Mouse (Mus musculus): ENCODE results near the gene Nyap2. TPM values are rescaled to one million over a fixed set of nuclear protein-coding genes. Genes with fewer than 3 reads are reported as not detected.

The Nyap2 gene
- total and polyA plus RNA-seq, 2 experiments from 2014 or later = 10.5 to 40.2 TPM

DNA sequence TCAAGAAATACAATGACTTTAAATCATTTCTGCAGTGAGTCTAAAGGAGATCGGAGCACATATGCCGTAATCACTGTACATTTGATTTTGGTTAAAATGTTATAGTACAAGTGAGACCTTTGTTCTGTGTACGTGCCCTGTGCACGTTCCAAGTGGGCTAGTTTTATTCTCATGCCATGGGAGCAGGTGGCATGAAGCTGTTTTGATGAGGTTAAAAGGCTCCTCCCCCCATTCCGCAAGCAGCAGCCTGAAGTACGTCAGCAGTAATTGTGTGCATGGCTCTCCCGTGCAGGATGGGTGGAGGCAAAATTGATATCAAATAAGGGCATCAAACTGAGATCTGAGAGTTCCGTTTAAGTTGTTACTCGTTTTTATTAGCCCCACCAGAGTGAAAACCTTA lies 491 bp upstream of the Nyap2 start:
- H3K27ac ChIP-seq (ENCODE audit: low read depth, low read length) = peak overlapping the region; percentile 95
- H3K36me3 ChIP-seq (ENCODE audit: insufficient read depth, low read length) = no peaks in the 10 kb centered on the region
- peak overlapping the region; percentile 61 for H3K4me2 ChIP-seq (ENCODE audit: low read depth, low read length, poor library complexity, severe bottlenecking)
- peaks cover 3% of the 10 kb centered on the region; the same call in 1 of the 2 replicates for H3K4me1 ChIP-seq (ENCODE audit: insufficient read depth, low read length)
- peak overlapping the region; percentile 83 for H3K9ac ChIP-seq (replicated peaks; ENCODE audit: low read length, poor library complexity, severe bottlenecking)
- no peak for TF ChIP-seq CTCF (IDR thresholded peaks at IDR 0.05)
- 23% methylated on average over 9 of the region's 9 CpGs for whole genome bisulfite sequencing
- no peaks in the 10 kb centered on the region for H3K9me3 ChIP-seq (ENCODE audit: low read length)
- peak overlapping the region; percentile 55 for H3K4me3 ChIP-seq (ENCODE audit: low read depth, low read length)
- H3K27me3 ChIP-seq (ENCODE audit: insufficient read depth, low read length) = no peaks in the 10 kb centered on the region
- ATAC-seq (ENCODE audit: low FRiP score) (peak; percentile 89), DNase-seq (ENCODE audit: low spot score) (peak; percentile 82)

DNA sequence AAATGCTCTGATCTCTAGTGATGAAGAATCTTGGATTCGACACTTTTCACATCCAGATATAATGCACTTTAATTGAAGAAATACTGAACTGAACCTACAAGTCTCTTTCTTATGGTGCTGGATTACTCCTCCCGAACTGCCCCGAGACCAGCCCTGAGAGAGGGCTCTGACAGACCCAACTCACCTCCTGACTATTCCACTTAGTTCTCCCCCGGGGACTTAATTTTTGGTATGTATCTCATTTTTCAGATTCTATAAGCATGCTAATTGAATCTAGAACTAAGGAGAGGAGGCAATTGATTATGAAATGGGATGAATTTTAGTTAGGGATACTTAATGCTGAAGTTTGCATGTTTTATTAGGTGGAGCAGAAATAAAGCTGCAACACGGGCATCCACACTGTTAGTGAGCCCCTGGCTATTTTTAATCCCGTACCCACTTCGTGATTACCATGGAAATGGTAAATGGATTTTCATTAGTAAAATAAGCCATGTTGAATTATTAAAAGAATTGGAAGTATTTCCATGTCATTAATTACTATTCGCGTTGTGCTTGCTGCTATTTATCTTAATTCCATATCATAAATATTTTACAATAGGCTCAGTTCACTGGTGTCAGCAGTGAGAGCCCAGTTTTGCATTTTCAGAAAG lies 1.0 kb downstream of the Nyap2 start:
- H3K36me3 ChIP-seq (ENCODE audit: insufficient read depth, low read length) = no peaks in the 10 kb centered on the region

DNA sequence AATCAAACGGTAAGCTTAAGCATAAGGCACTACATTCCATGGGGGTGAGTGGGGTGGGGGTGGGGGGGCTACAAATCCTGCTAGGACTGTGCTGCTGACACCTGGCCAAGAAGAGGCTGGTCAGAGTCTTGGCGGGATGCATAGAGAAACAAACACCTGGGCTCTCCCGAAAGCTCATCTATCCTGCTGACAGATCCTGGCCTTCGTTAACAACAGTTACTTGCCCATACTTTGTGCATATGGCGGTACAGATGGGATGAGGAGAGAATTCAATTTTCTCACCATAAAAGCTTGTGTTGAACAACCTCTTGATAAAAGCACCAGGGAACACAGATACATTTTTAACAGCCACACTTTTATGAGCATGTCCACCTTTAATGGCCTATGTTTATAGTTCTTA lies 10.7 kb downstream of the Nyap2 start:
- H3K4me2 ChIP-seq (ENCODE audit: low read depth, low read length, poor library complexity, severe bottlenecking) = no peak overlapping the region
- no peaks in the 10 kb centered on the region for H3K36me3 ChIP-seq (ENCODE audit: insufficient read depth, low read length)
- TF ChIP-seq CTCF (IDR thresholded peaks at IDR 0.05) = no peak
- H3K9me3 ChIP-seq (ENCODE audit: low read length) = no peaks in the 10 kb centered on the region
- no peak for DNase-seq (ENCODE audit: low spot score)
- no peak for ATAC-seq (ENCODE audit: low FRiP score)
- 88% methylated on average over 5 of the region's 5 CpGs for WGBS
- no peaks in the 10 kb centered on the region for H3K4me1 ChIP-seq (ENCODE audit: insufficient read depth, low read length)
- no peaks in the 10 kb centered on the region for H3K27me3 ChIP-seq (ENCODE audit: insufficient read depth, low read length)
- no peak overlapping the region for H3K27ac ChIP-seq (ENCODE audit: low read depth, low read length)
- no peak overlapping the region for H3K9ac ChIP-seq (replicated peaks; ENCODE audit: low read length, poor library complexity, severe bottlenecking)
- no peak overlapping the region for H3K4me3 ChIP-seq (ENCODE audit: low read depth, low read length)

More for the DNA sequence above, 1.0 kb downstream of the Nyap2 start:
- DNase-seq (ENCODE audit: low spot score) (no peak), ATAC-seq (ENCODE audit: low FRiP score) (0 out of 2 replicates have a peak, but pooled peaks have one; percentile 25)
- Histone ChIP-seq H3K27ac (ENCODE audit: low read depth, low read length) (peak overlapping the region; percentile 95), H3K9ac (replicated peaks; ENCODE audit: low read length, poor library complexity, severe bottlenecking) (peak overlapping the region; percentile 83), H3K4me3 (ENCODE audit: low read depth, low read length) (peak overlapping the region; percentile 55), H3K27me3 (ENCODE audit: insufficient read depth, low read length) (no peaks in the 10 kb centered on the region), H3K4me2 (ENCODE audit: low read depth, low read length, poor library complexity, severe bottlenecking) (peak overlapping the region; percentile 61), H3K4me1 (ENCODE audit: insufficient read depth, low read length) (peaks cover 3% of the 10 kb centered on the region; the same call in 1 of the 2 replicates), H3K9me3 (ENCODE audit: low read length) (no peaks in the 10 kb centered on the region)
- WGBS = 24% methylated on average over 9 of the region's 9 CpGs
- no peak for TF ChIP-seq CTCF (IDR thresholded peaks at IDR 0.05)

DNA sequence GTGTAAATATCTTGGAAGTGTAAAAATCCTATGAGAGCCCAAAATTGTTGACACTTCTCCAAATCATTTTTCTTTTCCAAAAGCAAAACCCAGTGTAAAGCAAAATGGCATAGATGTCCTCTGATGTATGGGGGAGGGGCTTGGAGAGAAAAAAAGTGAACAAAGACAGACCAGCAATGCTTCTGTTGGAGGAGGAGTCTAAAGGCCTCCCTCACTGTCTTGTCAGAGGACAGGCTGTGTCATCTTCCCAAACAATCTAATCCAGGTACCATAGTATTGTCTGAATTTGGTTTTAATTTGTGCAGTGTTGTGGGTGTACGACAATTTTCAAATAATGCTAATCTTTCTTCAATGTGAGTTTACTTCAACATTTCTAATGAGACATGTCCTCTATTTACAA lies 13.7 kb downstream of the Nyap2 start:
- DNase-seq (ENCODE audit: low spot score) = no peak
- Histone ChIP-seq H3K27me3 (ENCODE audit: insufficient read depth, low read length) (no peaks in the 10 kb centered on the region), H3K9me3 (ENCODE audit: low read length) (no peaks in the 10 kb centered on the region), H3K4me2 (ENCODE audit: low read depth, low read length, poor library complexity, severe bottlenecking) (no peak overlapping the region), H3K36me3 (ENCODE audit: insufficient read depth, low read length) (no peaks in the 10 kb centered on the region), H3K9ac (replicated peaks; ENCODE audit: low read length, poor library complexity, severe bottlenecking) (no peak overlapping the region), H3K4me1 (ENCODE audit: insufficient read depth, low read length) (no peaks in the 10 kb centered on the region), H3K4me3 (ENCODE audit: low read depth, low read length) (no peak overlapping the region), H3K27ac (ENCODE audit: low read depth, low read length) (no peak overlapping the region)
- no peak for ATAC-seq (ENCODE audit: low FRiP score)
- WGBS = 79% methylated on average over 1 of the region's 1 CpGs
- TF ChIP-seq CTCF (IDR thresholded peaks at IDR 0.05) = no peak

DNA sequence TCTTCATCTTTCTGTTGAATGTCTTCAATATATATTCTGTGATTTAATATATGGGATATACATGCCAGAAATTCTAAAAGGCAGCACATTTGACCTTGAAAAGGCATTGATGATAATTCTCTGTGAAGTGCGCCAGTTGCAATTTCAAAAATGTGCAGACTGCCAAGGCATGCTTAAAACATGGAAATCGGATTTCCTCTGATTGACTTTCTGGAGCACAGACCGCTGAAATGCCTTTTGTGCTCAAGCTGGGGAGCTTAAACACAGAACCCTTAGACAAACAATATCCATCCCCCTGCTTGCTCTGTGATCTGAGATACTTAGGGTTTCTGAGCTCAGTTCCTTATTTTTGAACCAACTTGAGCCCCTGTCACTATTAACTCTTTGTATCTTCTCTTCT lies 14.2 kb downstream of the Nyap2 start:
- 31% methylated on average over 3 of the region's 3 CpGs for WGBS
- no peak for ATAC-seq (ENCODE audit: low FRiP score)
- Histone ChIP-seq H3K27ac (ENCODE audit: low read depth, low read length) (no peak overlapping the region), H3K27me3 (ENCODE audit: insufficient read depth, low read length) (no peaks in the 10 kb centered on the region), H3K4me3 (ENCODE audit: low read depth, low read length) (no peak overlapping the region), H3K36me3 (ENCODE audit: insufficient read depth, low read length) (no peaks in the 10 kb centered on the region), H3K9ac (replicated peaks; ENCODE audit: low read length, poor library complexity, severe bottlenecking) (no peak overlapping the region), H3K4me1 (ENCODE audit: insufficient read depth, low read length) (no peaks in the 10 kb centered on the region), H3K9me3 (ENCODE audit: low read length) (no peaks in the 10 kb centered on the region), H3K4me2 (ENCODE audit: low read depth, low read length, poor library complexity, severe bottlenecking) (no peak overlapping the region)
- TF ChIP-seq CTCF (IDR thresholded peaks at IDR 0.05) = no peak
- peak; percentile 51 for DNase-seq (ENCODE audit: low spot score)

DNA sequence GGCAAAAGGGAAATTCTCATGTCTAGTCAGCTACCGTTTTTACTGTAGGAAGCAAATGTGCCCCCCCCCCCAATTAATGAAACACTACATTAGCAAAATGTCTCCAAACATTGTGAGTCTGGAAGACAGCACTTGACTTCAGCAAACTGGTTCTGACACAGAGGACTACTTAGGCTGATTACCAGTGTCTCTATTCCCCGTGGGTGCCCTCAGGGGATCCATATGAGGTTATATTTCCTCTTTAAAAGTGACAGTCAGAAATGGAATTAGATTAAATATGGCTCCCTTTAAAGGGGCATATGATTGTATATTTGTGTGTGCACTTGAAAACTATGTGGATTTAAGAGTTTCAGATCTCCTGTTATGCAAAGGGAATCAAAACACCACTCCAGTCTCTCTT lies 15.3 kb downstream of the Nyap2 start:
- Histone ChIP-seq H3K27ac (ENCODE audit: low read depth, low read length) (no peak overlapping the region), H3K9ac (replicated peaks; ENCODE audit: low read length, poor library complexity, severe bottlenecking) (no peak overlapping the region), H3K27me3 (ENCODE audit: insufficient read depth, low read length) (no peaks in the 10 kb centered on the region), H3K4me2 (ENCODE audit: low read depth, low read length, poor library complexity, severe bottlenecking) (no peak overlapping the region), H3K36me3 (ENCODE audit: insufficient read depth, low read length) (no peaks in the 10 kb centered on the region), H3K4me1 (ENCODE audit: insufficient read depth, low read length) (no peaks in the 10 kb centered on the region), H3K9me3 (ENCODE audit: low read length) (no peaks in the 10 kb centered on the region), H3K4me3 (ENCODE audit: low read depth, low read length) (no peak overlapping the region)
- DNase-seq (ENCODE audit: low spot score) (no peak), ATAC-seq (ENCODE audit: low FRiP score) (no peak)
- TF ChIP-seq CTCF (IDR thresholded peaks at IDR 0.05) = no peak
- WGBS = 70% methylated on average over 2 of the region's 2 CpGs

Measured in midbrain, postnatal 0 days (tissue).